Mouse (Mus musculus) brain, adult 10 weeks (tissue): ENCODE measurements around the gene Arfgap2. TPM values are rescaled to one million over a fixed set of nuclear protein-coding genes. Genes with fewer than 3 reads are reported as not detected.

Experiments used
- polyA plus RNA-seq: library from polyadenylated mRNA; stranded (reverse); fragments of 350-450 nt; fragmentation: Illumina TruSeq; extraction: RNeasy Lipid Tissue Mini Kit (QIAGEN cat#74804); gene quantifications from one replicate; pipeline ENCODE4 v1.2.3, GENCODE M21; 2015; ENCODE audit warnings: low read depth, low replicate concordance

The Arfgap2 gene
- polyA plus RNA-seq, result 60.7 TPM

GRCm38 (mm10) chr2:91264711-91265681 is at the start of gene Arfgap2:
Arfgap2 (plus strand) TSS chr2:91264974.

GRCm38 (mm10) chr2:91236601-91237510 is 27.9 kb upstream of the Arfgap2 start, which contains the start of gene Ddb2:
Ddb2 (minus strand) TSS chr2:91236982.

GRCm38 (mm10) chr2:91255661-91256150 is 9.1 kb upstream of the Arfgap2 start, which contains the start of gene Pacsin3:
Pacsin3 (plus strand) TSS chr2:91255954.

Other genes with a start within 250 kb of the Arfgap2 start
- 0.55 TPM for gene Rapsn, start 229.4 kb upstream of the Arfgap2 start, polyA plus RNA-seq
- gene Psmc3, start 211.0 kb upstream of the Arfgap2 start, polyA plus RNA-seq, result 244 TPM
- gene Slc39a13, start 194.6 kb upstream of the Arfgap2 start, polyA plus RNA-seq, result 28.8 TPM
- 3.6 TPM for gene Spi1, start 182.6 kb upstream of the Arfgap2 start, polyA plus RNA-seq
- 0.30 TPM for gene Mybpc3, start 146.8 kb upstream of the Arfgap2 start, polyA plus RNA-seq
- 106 TPM for gene Madd, start 81.1 kb upstream of the Arfgap2 start, polyA plus RNA-seq
- gene Nr1h3, start 62.1 kb upstream of the Arfgap2 start, polyA plus RNA-seq, result 4.3 TPM
- 48.5 TPM for gene Acp2, start 62.1 kb upstream of the Arfgap2 start, polyA plus RNA-seq
- 20.8 TPM for gene Ddb2, start 28.0 kb upstream of the Arfgap2 start, polyA plus RNA-seq
- 46.7 TPM for gene Pacsin3, start 9.0 kb upstream of the Arfgap2 start, polyA plus RNA-seq
- 114 TPM for gene 1110051M20Rik, start 179.7 kb downstream of the Arfgap2 start, polyA plus RNA-seq
- 9.5 TPM for gene Lrp4, start 192.5 kb downstream of the Arfgap2 start, polyA plus RNA-seq